Mouse (Mus musculus): ENCODE results near the gene Pola2. TPM values are rescaled to one million over a fixed set of nuclear protein-coding genes. Genes with fewer than 3 reads are reported as not detected.

Gene Pola2
- total and polyA plus RNA-seq, 3 experiments = 77.3 to 126 (median 99.4) TPM

DNA sequence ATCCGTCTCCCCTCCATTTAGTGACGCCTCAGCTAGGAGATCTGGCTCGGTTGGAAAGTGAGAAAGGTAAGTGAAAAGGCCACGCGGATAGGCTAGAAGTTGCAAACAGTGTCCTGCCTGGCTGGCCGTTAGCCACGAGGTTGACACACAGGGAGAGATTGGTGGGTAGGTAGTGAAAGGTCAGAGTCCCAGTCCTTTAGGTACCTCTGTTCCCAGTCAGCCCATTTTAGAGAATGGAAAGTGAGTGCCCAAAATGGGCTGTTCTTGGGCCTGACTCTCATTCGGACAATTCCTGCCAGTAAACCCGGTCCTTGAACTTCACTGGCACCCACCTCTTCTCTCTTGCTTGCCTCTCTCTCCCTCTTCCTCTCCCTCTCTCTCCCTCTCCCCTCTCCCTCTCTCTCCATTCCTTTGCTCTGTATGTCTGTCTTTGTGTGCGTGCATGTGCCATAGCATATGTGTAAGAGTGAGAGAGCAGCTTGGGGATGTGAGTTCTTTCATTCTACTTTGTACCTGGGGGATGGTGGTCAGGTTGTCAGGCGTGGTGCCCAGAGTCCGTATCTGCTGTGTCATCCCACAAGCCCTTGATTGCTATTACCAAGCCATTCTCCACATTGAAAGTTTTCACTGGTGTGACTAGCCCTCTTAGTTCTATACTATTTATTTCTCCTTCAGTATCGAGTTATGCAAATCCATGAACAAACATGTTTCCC lies 50.8 kb downstream of the Pola2 start, which contains the start of gene Dpf2 (continued):
- TF ChIP-seq NELFE (IDR thresholded peaks at IDR 0.05; ENCODE audit: low read depth, low read length) (peak; percentile 74; the same call in 1 of the 2 replicates), MAX (IDR thresholded peaks at IDR 0.05; ENCODE audit: low read length) (no peak), CHD2 (IDR thresholded peaks at IDR 0.05; ENCODE audit: low read length) (no peak), USF2 (IDR thresholded peaks at IDR 0.05; ENCODE audit: borderline replicate concordance in 1 of 2, insufficient read depth in 1 of 2, low read depth in 1 of 2, low read length in 2 of 2) (no peak), RCOR1 (IDR thresholded peaks at IDR 0.05; ENCODE audit: low read depth, low read length) (no peak), SMC3 (IDR thresholded peaks at IDR 0.05; ENCODE audit: low read depth, low read length) (no peak), HCFC1 (IDR thresholded peaks at IDR 0.05; ENCODE audit: low read depth, low read length) (no peak), MAFK (IDR thresholded peaks at IDR 0.05; ENCODE audit: borderline replicate concordance, low read depth, low read length) (no peak), POLR2AphosphoS2 (IDR thresholded peaks at IDR 0.05; ENCODE audit: low read length) (no peak), GATA1 (IDR thresholded peaks at IDR 0.05; ENCODE audit: low read depth, low read length) (no peak), GABPA (IDR thresholded peaks at IDR 0.05; ENCODE audit: low read depth, low read length) (peak; percentile 49; the same call in 1 of the 2 replicates), TCF12 (IDR thresholded peaks at IDR 0.05; ENCODE audit: low read depth, low read length) (no peak; the same call in 1 of the 2 replicates)

DNA sequence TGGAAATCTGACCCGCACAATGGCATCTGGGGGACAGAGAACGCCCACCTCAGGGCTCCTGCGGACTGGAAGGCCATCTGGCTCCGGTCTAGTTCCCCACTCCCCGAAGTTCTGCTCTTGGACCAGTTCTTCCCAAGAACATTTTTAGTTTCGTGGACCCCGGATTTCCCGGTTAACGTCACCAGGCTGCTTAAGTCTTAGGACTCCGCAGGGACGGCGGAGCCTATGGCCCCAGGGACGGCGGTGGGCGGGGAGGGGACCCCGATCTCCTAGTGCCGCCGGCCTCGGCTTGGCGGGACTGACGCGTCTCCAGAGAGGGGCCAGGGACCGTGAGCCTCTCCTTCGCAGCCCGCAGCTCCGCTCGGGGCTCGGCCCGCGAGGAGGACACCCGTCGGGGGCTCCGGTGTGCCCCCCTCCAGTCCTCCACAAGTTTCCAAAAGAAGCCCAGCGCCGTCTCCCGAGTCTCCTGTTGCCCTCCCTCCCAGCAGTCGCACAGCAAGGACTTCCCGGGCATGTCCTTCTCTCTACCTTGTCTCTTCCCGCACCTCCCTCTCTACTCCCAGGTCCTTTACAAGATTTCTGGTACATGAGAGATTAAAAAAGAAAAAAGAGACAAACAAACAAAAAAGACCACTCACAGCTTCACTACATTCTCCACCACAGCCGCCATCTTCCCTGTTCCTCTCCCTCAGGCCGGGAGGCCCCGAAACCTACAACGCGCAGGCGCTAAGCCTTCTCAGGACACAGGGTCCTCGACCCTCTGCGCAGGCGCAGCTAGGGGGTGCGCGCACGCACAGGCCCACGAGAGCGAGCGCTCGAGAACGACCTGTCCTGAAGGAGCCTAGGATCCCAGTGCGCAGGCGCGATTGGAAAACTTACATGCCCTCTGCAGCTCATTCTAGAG lies 51.6 kb downstream of the Pola2 start:
- peak overlapping the region; percentile 87 to 99 for H3K4me3 ChIP-seq (ENCODE audit: control insufficient read depth in 1 of 2, insufficient read depth in 1 of 2, low read depth in 2 of 2, low read length in 2 of 2)
- H3K79me2 ChIP-seq (ENCODE audit: control insufficient read depth, insufficient read depth, low read length, poor library complexity) = peaks cover 46% of the 10 kb centered on the region
- peaks cover 8 to 27% of the 10 kb centered on the region in 2 experiments for H3K4me1 ChIP-seq (ENCODE audit: control insufficient read depth in 1 of 2, insufficient read depth in 2 of 2, low read length in 2 of 2)
- no peaks in the 10 kb centered on the region for H3K9me3 ChIP-seq (replicated peaks; ENCODE audit: insufficient read depth, low read length)
- DNase-seq (ENCODE audit: low read depth, low spot score) = peak; percentile 99
- H3K36me3 ChIP-seq (ENCODE audit: control insufficient read depth in 1 of 2, insufficient read depth in 2 of 2, low read length in 2 of 2) = peaks cover 4 to 29% of the 10 kb centered on the region in 2 experiments
- H3K9ac ChIP-seq (ENCODE audit: control insufficient read depth, low read depth, low read length, poor library complexity, severe bottlenecking) = peak overlapping the region; percentile 97
- no peaks in the 10 kb centered on the region for H3K27me3 ChIP-seq (ENCODE audit: control insufficient read depth in 1 of 2, insufficient read depth in 2 of 2, low read length in 2 of 2)
- peak overlapping the region; percentile 89 for H3K27ac ChIP-seq (ENCODE audit: control insufficient read depth, low read depth, low read length)
- TF ChIP-seq ZMIZ1 (IDR thresholded peaks at IDR 0.05; ENCODE audit: low read depth, low read length) (peak; percentile 92), BHLHE40 (IDR thresholded peaks at IDR 0.05; ENCODE audit: borderline replicate concordance, low read depth, low read length) (no peak), GABPA (IDR thresholded peaks at IDR 0.05; ENCODE audit: low read depth, low read length) (no peak), USF2 (IDR thresholded peaks at IDR 0.05; ENCODE audit: borderline replicate concordance in 1 of 2, insufficient read depth in 1 of 2, low read depth in 1 of 2, low read length in 2 of 2) (no peak), POLR2AphosphoS2 (IDR thresholded peaks at IDR 0.05; ENCODE audit: low read length) (peak; percentile 75; the same call in 1 of the 2 replicates), ELF1 (IDR thresholded peaks at IDR 0.05; ENCODE audit: low read depth, low read length) (no peak), NRF1 (IDR thresholded peaks at IDR 0.05; ENCODE audit: insufficient read depth, low read depth, low read length, poor library complexity, severe bottlenecking) (peak; percentile 87), NELFE (IDR thresholded peaks at IDR 0.05; ENCODE audit: low read depth, low read length) (peak; percentile 98), MAFK (IDR thresholded peaks at IDR 0.05; ENCODE audit: borderline replicate concordance, low read depth, low read length) (no peak), CTCF (IDR thresholded peaks at IDR 0.05 in 2 of 3, conservative IDR thresholded peaks at IDR 0.05 in 1 of 3; ENCODE audit: control insufficient read depth in 1 of 3, insufficient read depth in 1 of 3, low read depth in 2 of 3, low read length in 3 of 3, poor library complexity in 1 of 3, severe bottlenecking in 1 of 3) (no peak), USF1 (IDR thresholded peaks at IDR 0.05; ENCODE audit: low read depth, low read length) (no peak), KAT2A (conservative IDR thresholded peaks at IDR 0.05; ENCODE audit: low read depth, low read length) (no peak; the same call in 1 of the 2 replicates), HCFC1 (IDR thresholded peaks at IDR 0.05; ENCODE audit: low read depth, low read length) (peak; percentile 80), MAZ (IDR thresholded peaks at IDR 0.05; ENCODE audit: low read depth, low read length) (peak; percentile 49; the same call in 1 of the 2 replicates), TBP (IDR thresholded peaks at IDR 0.05; ENCODE audit: low read depth, low read length) (peak; percentile 85), ETS1 (IDR thresholded peaks at IDR 0.05; ENCODE audit: low read depth, low read length) (no peak), MXI1 (IDR thresholded peaks at IDR 0.05; ENCODE audit: low read depth, low read length) (no peak), CHD2 (IDR thresholded peaks at IDR 0.05; ENCODE audit: low read length) (no peak), POLR2A (IDR thresholded peaks at IDR 0.05; ENCODE audit: control insufficient read depth in 1 of 2, insufficient read depth in 1 of 2, low read depth in 1 of 2, low read length in 2 of 2, poor library complexity in 1 of 2) (peak; percentile 71 to 97), ZC3H11A (IDR thresholded peaks at IDR 0.05; ENCODE audit: low read depth, low read length) (no peak), POLR2AphosphoS5 (IDR thresholded peaks at IDR 0.05; ENCODE audit: borderline replicate concordance, low read depth, low read length) (no peak), TAL1 (IDR thresholded peaks at IDR 0.05; ENCODE audit: low read length) (no peak), EP300 (IDR thresholded peaks at IDR 0.05; ENCODE audit: low read depth in 1 of 2, low read length in 2 of 2) (no peak), JUND (IDR thresholded peaks at IDR 0.05; ENCODE audit: low read depth, low read length) (no peak), TCF12 (IDR thresholded peaks at IDR 0.05; ENCODE audit: low read depth, low read length) (peak; percentile 55; the same call in 1 of the 2 replicates)
